Mouse (Mus musculus): ENCODE data around the gene Ttc41.

Ttc41 gene

GRCm38 (mm10) chr10:86784126-86784675 lies 78.6 kb downstream of the Ttc41 start:
- no peak for DNase-seq (ENCODE audit: low spot score)

- no peak for DNase-seq (ENCODE audit: low spot score)
Measured at GRCm38 (mm10) chr10:86785396-86785795, 79.8 kb downstream of the Ttc41 start.

- no peak for DNase-seq (ENCODE audit: low spot score)
Measured at GRCm38 (mm10) chr10:86786083-86786482, 80.5 kb downstream of the Ttc41 start.

GRCm38 (mm10) chr10:86788193-86788592 lies 82.6 kb downstream of the Ttc41 start:
- no peak for DNase-seq (ENCODE audit: low spot score)

- DNase-seq (ENCODE audit: low spot score) = no peak
Measured at GRCm38 (mm10) chr10:86789146-86789672, 83.6 kb downstream of the Ttc41 start.

- DNase-seq (ENCODE audit: low spot score) = no peak
Measured at GRCm38 (mm10) chr10:86791507-86792184, 86.0 kb downstream of the Ttc41 start.

- DNase-seq (ENCODE audit: low spot score) = no peak
Measured at GRCm38 (mm10) chr10:86793509-86793951, 87.9 kb downstream of the Ttc41 start.

GRCm38 (mm10) chr10:86794196-86794595 lies 88.6 kb downstream of the Ttc41 start:
- DNase-seq (ENCODE audit: low spot score) = no peak

GRCm38 (mm10) chr10:86794794-86795535 lies 89.4 kb downstream of the Ttc41 start:
- no peak for DNase-seq (ENCODE audit: low spot score)

GRCm38 (mm10) chr10:86796073-86796741 lies 90.6 kb downstream of the Ttc41 start:
- DNase-seq (ENCODE audit: low spot score) = no peak

GRCm38 (mm10) chr10:86807362-86807761 lies 101.8 kb downstream of the Ttc41 start:
- DNase-seq (ENCODE audit: low spot score) = no peak

- DNase-seq (ENCODE audit: low spot score) = no peak
Measured at GRCm38 (mm10) chr10:86808013-86808758, 102.6 kb downstream of the Ttc41 start.

- DNase-seq (ENCODE audit: low spot score) = no peak
Measured at GRCm38 (mm10) chr10:86810000-86810399, 104.4 kb downstream of the Ttc41 start.

- no peak for DNase-seq (ENCODE audit: low spot score)
Measured at GRCm38 (mm10) chr10:86810612-86811011, 105.0 kb downstream of the Ttc41 start.

- DNase-seq (ENCODE audit: low spot score) = no peak
Measured at GRCm38 (mm10) chr10:86814292-86815131, 108.9 kb downstream of the Ttc41 start.

- no peak for DNase-seq (ENCODE audit: low spot score)
Measured at GRCm38 (mm10) chr10:86815133-86815532, 109.5 kb downstream of the Ttc41 start.

- no peak for DNase-seq (ENCODE audit: low spot score)
Measured at GRCm38 (mm10) chr10:86819649-86820165, 114.1 kb downstream of the Ttc41 start.

GRCm38 (mm10) chr10:86821014-86821413 lies 115.4 kb downstream of the Ttc41 start:
- no peak for DNase-seq (ENCODE audit: low spot score)

GRCm38 (mm10) chr10:86824093-86824492 lies 118.5 kb downstream of the Ttc41 start:
- no peak for DNase-seq (ENCODE audit: low spot score)

GRCm38 (mm10) chr10:86824871-86825270 lies 119.3 kb downstream of the Ttc41 start:
- no peak for DNase-seq (ENCODE audit: low spot score)

Data from urinary bladder, postnatal 25 days (tissue).